Mouse (Mus musculus): ENCODE measurements around the gene Grik4. TPM values are rescaled to one million over a fixed set of nuclear protein-coding genes. Genes with fewer than 3 reads are reported as not detected.
"Not testable (repeated sequence)": the region's sequence is repeated elsewhere in the genome, so short reads cannot be mapped to it uniquely, and the experiment has no call there.

The Grik4 gene
- polyA plus RNA-seq, 1 experiment from 2014 or later = 1.8 TPM

DNA sequence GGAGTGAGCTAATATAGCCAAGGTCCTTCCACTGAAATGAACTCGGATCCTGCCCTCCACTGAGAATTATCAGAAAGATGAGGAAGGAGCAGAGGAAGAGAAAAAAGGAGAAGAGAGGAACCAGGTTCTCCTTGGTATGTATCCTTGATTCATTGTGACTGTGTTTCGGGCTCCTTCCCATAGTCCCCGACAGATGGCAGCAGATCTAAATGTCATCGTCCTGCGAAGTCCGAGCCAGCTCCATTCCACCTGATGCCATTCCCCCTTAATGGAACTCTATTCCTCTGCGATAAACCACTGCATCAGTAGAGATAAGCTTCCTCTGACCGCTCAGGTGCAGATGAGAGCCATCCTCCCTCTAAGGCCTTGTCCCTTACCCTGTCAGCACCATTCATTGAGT, 155.8 kb downstream of the Grik4 start:
- Histone ChIP-seq H3K9me3 (no peaks in the 10 kb centered on the region), H3K4me1 (replicated peaks) (no peaks in the 10 kb centered on the region; the same call in 1 of the 2 replicates)
- 15% methylated on average over 8 of the region's 8 CpGs for WGBS

DNA sequence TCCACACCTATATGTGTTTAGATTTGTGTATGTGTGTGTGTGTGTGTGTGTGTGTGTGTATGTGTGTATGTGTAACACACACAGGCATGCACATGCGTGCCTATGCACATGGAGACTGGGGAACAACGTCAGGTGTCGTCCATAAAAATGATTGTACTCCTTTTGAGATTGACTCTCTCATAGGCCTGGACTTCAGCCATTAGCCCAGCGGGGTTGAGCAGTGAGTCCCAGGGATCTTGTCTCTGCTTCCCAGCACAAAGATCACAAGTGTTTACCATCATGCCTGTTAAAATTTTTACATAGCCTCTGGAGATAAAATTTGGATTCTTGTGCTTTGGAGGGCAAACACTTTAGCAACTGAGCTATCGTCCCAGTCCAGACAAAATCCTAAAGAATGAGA, 157.4 kb downstream of the Grik4 start:
- H3K4me1 ChIP-seq (replicated peaks) = no peaks in the 10 kb centered on the region
- H3K36me3 ChIP-seq = no peaks in the 10 kb centered on the region
- ATAC-seq = no peak
- H3K9ac ChIP-seq = no peak overlapping the region
- H3K27ac ChIP-seq = no peak overlapping the region
- no peak overlapping the region for H3K4me2 ChIP-seq (replicated peaks)
- H3K27me3 ChIP-seq (replicated peaks) = no peaks in the 10 kb centered on the region; the same call in 1 of the 2 replicates
- WGBS = 87% methylated on average over 5 of the region's 5 CpGs
- H3K4me3 ChIP-seq (replicated peaks) = no peak overlapping the region
- no peaks in the 10 kb centered on the region for H3K9me3 ChIP-seq

More for the DNA sequence above, 155.8 kb downstream of the Grik4 start:
- Histone ChIP-seq H3K27ac (no peak overlapping the region), H3K27me3 (replicated peaks) (no peaks in the 10 kb centered on the region; the same call in 1 of the 2 replicates), H3K4me2 (replicated peaks) (no peak overlapping the region), H3K9ac (no peak overlapping the region), H3K4me3 (replicated peaks) (no peak overlapping the region), H3K36me3 (no peaks in the 10 kb centered on the region)
- ATAC-seq = 0 out of 2 replicates have a peak, but pooled peaks have one; percentile 57

DNA sequence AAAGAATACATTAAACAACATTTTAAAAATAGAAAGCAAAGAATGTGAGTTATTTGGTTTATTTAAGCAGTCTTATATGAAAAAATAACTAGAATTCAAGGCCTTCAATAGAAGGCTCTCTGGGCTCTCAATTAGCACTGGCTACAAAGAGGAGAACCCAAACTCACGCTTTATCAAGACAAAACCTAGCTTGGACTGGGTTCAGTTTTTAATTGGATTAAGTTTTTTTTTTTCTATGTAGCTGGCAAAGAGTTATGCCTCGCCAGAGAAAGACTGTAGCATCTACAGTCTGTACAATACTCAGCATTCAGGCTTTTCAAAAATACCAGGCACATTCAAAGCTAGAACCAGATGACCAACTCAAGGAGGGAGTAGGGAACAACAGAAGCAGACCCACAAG, 158.0 kb downstream of the Grik4 start:
- Histone ChIP-seq H3K4me3 (replicated peaks) (no peak overlapping the region), H3K9me3 (no peaks in the 10 kb centered on the region), H3K4me2 (replicated peaks) (no peak overlapping the region), H3K27ac (no peak overlapping the region), H3K36me3 (no peaks in the 10 kb centered on the region), H3K27me3 (replicated peaks) (no peaks in the 10 kb centered on the region; the same call in 1 of the 2 replicates), H3K4me1 (replicated peaks) (no peaks in the 10 kb centered on the region), H3K9ac (no peak overlapping the region)
- WGBS = 67% methylated on average over 2 of the region's 2 CpGs
- ATAC-seq = no peak

DNA sequence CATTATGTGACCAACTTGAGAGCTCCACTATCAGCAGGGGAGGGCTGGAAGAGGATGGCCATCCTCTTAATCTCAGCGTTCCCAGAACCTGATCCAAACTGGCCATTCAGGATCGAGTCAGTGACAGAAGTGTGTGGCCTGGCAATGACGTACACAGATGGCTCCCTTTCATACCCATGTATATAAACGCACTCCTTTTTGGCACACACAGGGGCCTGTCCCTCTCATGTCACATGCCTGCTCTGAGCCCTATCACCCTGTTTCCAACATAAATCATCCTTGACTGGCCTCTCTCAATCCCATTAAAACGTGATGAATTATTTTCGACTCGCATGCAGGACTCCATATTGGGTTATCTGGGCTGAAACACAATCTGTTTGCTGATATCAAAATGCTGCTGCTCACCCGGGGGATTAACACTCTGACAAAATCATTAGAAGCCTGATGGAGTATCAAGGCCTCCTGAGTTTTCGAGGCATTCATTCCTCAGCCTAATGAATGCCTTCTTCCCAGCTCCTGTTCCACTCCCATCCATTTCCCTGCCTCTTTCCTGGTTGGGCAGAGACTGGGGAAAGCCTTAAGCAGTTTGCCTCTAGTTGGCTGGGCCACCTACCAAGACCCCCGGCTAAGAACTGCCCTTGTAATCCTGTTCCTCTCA, 159.0 kb downstream of the Grik4 start:
- ATAC-seq = no peak
- 69% methylated on average over 10 of the region's 10 CpGs for WGBS

DNA sequence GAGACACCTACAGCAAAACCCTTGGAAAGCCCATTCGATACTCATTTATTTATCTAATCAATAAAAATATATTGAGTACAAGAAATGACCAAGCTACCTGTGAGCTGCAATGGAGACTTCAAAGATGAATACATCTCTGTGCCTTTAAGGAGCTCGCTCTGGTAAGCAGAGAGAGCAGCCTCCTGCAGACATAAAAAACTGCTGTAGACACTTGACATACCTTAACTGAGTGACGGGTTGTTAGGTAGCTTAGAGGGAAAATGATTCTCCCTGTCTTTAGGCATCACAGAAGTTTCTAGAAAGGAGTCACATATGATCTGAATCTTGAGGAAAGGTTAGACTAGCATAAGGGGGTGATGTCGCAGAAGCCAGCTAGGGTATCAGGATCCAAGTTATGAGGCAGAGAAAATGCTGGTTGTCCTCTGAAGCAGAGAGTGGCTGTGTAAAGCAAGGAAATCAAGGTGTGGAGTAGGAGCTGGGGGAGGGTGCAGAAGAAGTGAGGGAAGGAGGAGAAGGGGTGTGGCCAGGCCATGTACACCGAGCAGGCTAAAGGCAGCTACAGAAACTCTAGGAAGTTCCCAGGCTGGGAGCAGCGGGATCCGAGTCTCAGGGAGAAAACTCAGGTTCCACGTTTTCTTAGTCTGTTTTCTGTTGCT, 160.9 kb downstream of the Grik4 start:
- peak; percentile 84 for ATAC-seq
- H3K4me3 ChIP-seq (replicated peaks) = no peak overlapping the region
- H3K36me3 ChIP-seq = no peaks in the 10 kb centered on the region
- no peaks in the 10 kb centered on the region for H3K27me3 ChIP-seq (replicated peaks)
- H3K9me3 ChIP-seq = no peaks in the 10 kb centered on the region
- peak overlapping the region; percentile 2 for H3K27ac ChIP-seq
- peaks cover 10% of the 10 kb centered on the region; the same call in 1 of the 2 replicates for H3K4me1 ChIP-seq (replicated peaks)
- no peak overlapping the region for H3K9ac ChIP-seq
- 33% methylated on average over 8 of the region's 8 CpGs for WGBS
- no peak overlapping the region; the same call in 1 of the 2 replicates for H3K4me2 ChIP-seq (replicated peaks)

More for the DNA sequence above, 159.0 kb downstream of the Grik4 start:
- H3K27me3 ChIP-seq (replicated peaks) = no peaks in the 10 kb centered on the region; the same call in 1 of the 2 replicates
- no peaks in the 10 kb centered on the region for H3K9me3 ChIP-seq
- no peak overlapping the region for H3K9ac ChIP-seq
- no peak overlapping the region for H3K4me3 ChIP-seq (replicated peaks)
- no peaks in the 10 kb centered on the region for H3K36me3 ChIP-seq
- H3K4me1 ChIP-seq (replicated peaks) = no peaks in the 10 kb centered on the region
- H3K4me2 ChIP-seq (replicated peaks) = no peak overlapping the region
- H3K27ac ChIP-seq = no peak overlapping the region

DNA sequence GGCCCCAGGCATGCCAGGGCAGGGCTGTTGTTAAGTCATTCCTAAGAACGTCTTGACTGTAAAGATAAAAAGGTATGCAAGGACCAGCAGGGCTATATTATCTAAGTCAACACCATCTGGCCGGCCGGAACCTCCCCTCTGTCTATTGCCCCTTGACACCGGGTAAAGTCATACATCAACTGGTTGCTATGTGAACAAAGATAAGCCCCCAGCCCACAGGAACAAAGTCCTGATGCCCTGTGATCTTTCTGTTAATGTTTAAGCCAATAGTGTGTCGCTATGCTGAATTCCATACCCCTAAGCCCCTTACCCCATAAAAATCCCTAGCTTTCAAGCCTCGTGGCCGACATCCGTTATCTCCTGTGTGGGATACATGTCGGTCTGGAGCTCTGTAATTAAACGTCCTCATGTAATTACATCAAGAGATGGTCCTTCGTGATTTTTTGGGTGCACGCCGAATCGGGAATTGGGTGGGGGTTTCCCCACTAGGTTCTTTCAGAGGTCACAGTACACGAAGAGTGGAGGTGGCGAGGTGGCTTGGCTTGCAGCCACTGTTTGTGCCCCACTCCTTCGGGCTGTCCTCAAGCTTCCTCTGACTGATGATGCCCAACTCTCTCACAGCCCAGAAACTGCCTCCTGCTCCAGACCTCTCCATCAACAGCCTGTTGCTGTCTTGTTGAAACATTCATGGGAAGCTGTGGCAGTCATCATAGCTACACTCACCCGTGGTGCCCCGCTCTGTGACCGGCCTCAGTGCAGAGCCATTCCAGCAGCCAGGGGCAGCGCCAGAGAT, 165.6 kb downstream of the Grik4 start:
- not testable (repeated sequence) for H3K9me3 ChIP-seq; H3K9ac ChIP-seq; H3K4me3 ChIP-seq (replicated peaks); H3K27me3 ChIP-seq (replicated peaks); H3K36me3 ChIP-seq
- peak overlapping the region; percentile 80 for H3K27ac ChIP-seq
- ATAC-seq = peak; percentile 73
- WGBS = 19% methylated on average over 21 of the region's 21 CpGs
- H3K4me2 ChIP-seq (replicated peaks) = peak overlapping the region; percentile 24; the same call in 1 of the 2 replicates
- peaks cover 15% of the 10 kb centered on the region; the same call in 1 of the 2 replicates for H3K4me1 ChIP-seq (replicated peaks)

DNA sequence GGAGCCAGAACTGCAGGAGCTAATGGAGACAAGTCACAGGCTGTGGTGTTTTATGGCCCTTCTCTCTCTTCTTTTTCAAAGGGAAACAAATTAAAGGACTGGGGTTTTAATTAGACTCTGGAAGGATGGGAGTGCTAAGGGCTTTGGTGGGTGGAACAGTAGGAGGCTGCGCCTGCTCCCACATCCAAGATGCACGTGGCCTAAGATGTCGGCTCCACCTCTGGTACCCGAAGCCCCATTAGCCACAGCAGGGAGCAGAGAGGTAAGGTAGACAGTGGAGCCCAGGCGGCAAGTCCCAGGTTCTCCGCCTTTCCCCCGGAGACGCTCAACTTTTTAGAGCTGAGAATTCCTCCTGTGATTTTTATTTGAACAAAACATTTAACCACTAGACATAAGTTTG, 166.4 kb downstream of the Grik4 start:
- H3K27ac ChIP-seq = peak overlapping the region; percentile 79
- H3K36me3 ChIP-seq = no peaks in the 10 kb centered on the region
- no peak overlapping the region for H3K9ac ChIP-seq
- ATAC-seq = peak; percentile 50
- no peaks in the 10 kb centered on the region for H3K27me3 ChIP-seq (replicated peaks)
- H3K4me1 ChIP-seq (replicated peaks) = peaks cover 15% of the 10 kb centered on the region; the same call in 1 of the 2 replicates
- H3K4me3 ChIP-seq (replicated peaks) = no peak overlapping the region
- no peak overlapping the region for H3K4me2 ChIP-seq (replicated peaks)
- no peaks in the 10 kb centered on the region for H3K9me3 ChIP-seq
- WGBS = 41% methylated on average over 8 of the region's 8 CpGs

DNA sequence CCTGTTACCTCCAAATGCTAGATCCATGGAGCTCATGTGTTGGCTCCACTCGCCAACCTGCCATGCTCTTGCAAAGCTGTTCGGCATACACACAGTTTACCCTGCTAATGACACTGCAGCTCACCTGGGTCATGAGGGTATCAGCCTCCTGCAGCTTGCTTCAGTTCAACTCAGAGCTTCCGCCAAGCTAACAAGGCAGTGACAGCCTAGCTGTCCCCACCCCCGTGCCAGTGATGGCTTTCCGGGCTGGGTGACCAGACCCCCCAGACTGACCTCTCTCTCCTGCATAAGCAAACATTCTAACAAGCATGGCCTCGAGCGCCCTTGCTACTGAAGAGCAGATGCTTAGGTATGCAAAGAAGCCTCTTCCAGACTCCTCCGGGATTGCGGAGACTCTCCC, 167.5 kb downstream of the Grik4 start:
- no peak overlapping the region for H3K9ac ChIP-seq
- ATAC-seq = no peak
- H3K4me2 ChIP-seq (replicated peaks) = no peak overlapping the region
- H3K36me3 ChIP-seq = no peaks in the 10 kb centered on the region
- whole genome bisulfite sequencing = 46% methylated on average over 9 of the region's 9 CpGs
- no peak overlapping the region for H3K4me3 ChIP-seq (replicated peaks)
- H3K27ac ChIP-seq = peak overlapping the region; percentile 79; the same call in 1 of the 2 replicates
- H3K4me1 ChIP-seq (replicated peaks) = peaks cover 15% of the 10 kb centered on the region; the same call in 1 of the 2 replicates
- H3K27me3 ChIP-seq (replicated peaks) = no peaks in the 10 kb centered on the region
- no peaks in the 10 kb centered on the region for H3K9me3 ChIP-seq

DNA sequence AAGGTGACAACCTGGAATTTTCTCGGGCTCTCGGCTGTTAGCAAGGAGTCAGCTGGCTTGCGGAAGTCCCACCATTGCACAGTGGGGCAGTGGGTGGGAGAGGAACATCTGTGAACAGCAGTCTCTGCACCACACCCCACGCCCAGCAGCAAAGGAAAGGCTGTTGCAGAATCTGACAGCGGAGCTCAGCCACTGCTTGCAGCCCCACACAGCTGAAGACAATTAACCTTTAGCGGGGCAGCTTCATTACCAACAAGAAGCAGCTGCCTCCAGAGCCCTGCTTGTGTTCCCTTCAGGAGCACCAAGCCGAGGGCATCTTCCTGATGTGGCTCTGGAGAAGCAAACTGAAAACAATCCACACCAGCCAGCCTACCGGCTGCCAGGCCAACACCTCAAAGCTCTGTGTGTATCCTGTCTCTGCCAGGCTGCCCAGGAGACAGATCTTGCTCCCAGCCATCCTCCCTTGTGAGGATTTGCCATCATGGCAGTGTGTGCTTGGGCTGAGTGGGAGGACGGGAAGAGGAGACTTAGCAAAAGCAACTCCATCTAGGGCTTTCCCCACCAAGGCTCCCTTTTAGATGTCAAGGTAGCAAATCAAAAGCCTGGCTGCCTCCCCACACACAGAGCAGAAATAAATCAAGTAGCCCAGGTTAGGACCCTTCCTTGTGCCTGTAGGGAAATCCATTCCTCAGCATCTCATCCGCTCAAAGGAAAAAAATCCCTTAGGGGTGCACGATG, 179.3 kb downstream of the Grik4 start:
- 0 out of 2 replicates have a peak overlapping the region, but pooled peaks have one; percentile 5 for H3K27ac ChIP-seq
- WGBS = 37% methylated on average over 11 of the region's 11 CpGs
- H3K36me3 ChIP-seq = no peaks in the 10 kb centered on the region
- peaks cover 9% of the 10 kb centered on the region for H3K4me1 ChIP-seq (replicated peaks)
- no peak for ATAC-seq
- H3K27me3 ChIP-seq (replicated peaks) = no peaks in the 10 kb centered on the region
- no peak overlapping the region for H3K4me3 ChIP-seq (replicated peaks)
- H3K4me2 ChIP-seq (replicated peaks) = 0 out of 2 replicates have a peak overlapping the region, but pooled peaks have one; percentile 2
- peak overlapping the region; percentile 21; the same call in 1 of the 2 replicates for H3K9ac ChIP-seq
- no peaks in the 10 kb centered on the region for H3K9me3 ChIP-seq

DNA sequence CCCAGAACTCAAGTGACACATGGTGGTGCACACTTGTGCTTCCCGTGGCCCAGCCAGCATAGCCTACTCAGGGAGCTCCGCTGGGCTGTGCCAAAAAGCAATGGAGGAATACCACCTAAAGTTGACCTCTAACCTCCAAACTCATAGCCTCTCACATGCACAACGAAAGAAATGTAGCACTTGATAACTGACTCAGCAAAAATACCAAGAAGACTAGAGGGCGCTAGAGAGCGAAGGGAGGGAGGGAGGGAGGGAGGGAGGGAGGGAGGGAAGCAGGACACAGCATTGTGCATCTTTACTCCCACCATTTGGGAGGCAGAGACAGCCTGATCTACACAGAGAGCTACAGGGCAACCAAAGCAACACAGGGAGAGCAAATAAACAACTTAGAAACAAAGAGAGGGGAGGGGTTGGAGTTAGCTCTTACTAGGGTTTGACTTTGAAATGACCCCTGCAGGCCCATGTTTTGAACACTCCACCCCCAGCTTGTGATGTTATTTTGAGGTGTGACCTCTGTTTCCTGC, 185.5 kb downstream of the Grik4 start:
- H3K9me3 ChIP-seq = no peaks in the 10 kb centered on the region
- H3K36me3 ChIP-seq = no peaks in the 10 kb centered on the region
- no peaks in the 10 kb centered on the region for H3K27me3 ChIP-seq (replicated peaks)
- WGBS = 61% methylated on average over 5 of the region's 5 CpGs
- H3K9ac ChIP-seq = no peak overlapping the region
- peaks cover 9% of the 10 kb centered on the region; the same call in 1 of the 2 replicates for H3K4me1 ChIP-seq (replicated peaks)
- no peak for ATAC-seq
- H3K4me3 ChIP-seq (replicated peaks) = no peak overlapping the region
- no peak overlapping the region for H3K4me2 ChIP-seq (replicated peaks)
- no peak overlapping the region for H3K27ac ChIP-seq

DNA sequence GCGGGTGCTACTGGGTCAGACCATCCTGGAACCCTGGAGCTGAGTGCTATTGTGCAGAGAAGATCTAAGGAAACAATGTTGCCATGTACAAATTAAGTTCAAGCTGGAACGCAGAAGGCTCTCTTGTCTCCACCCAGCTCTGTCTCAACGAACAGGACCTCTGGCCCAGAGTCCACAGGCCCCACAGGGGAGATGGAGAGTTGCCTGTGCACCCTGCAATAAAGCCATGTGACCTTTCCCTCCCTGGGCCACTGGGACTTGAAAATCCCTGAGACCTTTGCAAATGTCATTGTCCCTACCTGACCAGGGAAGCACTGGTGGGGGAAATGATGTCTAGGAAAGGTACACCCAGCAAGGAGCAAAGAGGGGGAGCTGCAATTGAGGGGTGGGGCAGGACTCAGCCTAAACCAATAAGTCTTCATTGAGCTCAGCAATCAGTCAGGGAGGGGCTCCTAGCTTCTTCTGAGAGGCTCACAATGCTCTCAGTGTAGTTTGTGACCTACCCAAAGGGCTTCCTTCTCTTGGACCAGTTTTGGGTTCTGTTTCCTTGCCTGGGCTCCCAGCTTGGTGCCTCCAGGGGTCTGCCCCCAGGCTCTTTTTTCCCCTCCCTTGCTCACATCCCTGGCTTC, 187.2 kb downstream of the Grik4 start:
- Histone ChIP-seq H3K4me3 (replicated peaks) (no peak overlapping the region), H3K36me3 (no peaks in the 10 kb centered on the region), H3K4me1 (replicated peaks) (peaks cover 9% of the 10 kb centered on the region; the same call in 1 of the 2 replicates), H3K27me3 (replicated peaks) (no peaks in the 10 kb centered on the region), H3K9me3 (no peaks in the 10 kb centered on the region), H3K9ac (no peak overlapping the region), H3K4me2 (replicated peaks) (no peak overlapping the region), H3K27ac (no peak overlapping the region)
- ATAC-seq = peak; percentile 59
- WGBS = 60% methylated on average over 3 of the region's 3 CpGs
